28 mouse cellular contexts compared by ENCODE assay signal in the genomic region with DNA sequence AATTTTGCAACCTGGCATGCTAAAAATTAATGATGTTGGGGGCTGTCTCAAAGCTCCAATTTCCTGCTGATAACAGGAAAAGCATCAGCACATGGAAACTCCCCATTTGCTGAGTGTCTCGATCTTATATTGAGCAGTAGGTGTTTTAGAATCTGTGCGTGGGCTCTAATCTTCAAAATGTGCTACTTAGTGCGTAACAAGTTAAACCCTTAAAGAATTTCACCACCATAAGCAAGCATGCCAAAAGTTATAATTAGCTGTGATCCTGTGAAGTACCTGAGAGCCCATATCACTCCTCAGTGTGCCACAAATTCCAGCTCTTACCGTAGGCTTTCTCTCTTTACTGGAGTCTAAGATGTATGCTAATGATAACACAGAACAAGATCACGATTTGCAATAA.
DNase-seq lines count a peak whose midpoint lies in the region; ATAC-seq and TF ChIP-seq lines count a peak whose summit lies in the region.
"Had no signal": no experiment of that assay in that cellular context is flagged by ENCODE, and none has a peak within 500 bp of the region (broad histone marks: within the 10 kb centered on the region; RNA-seq: fewer than 3 reads in every experiment).

No protein-coding gene starts in this region.

- no peak overlapping the region for H3K27ac ChIP-seq in lung, postnatal 0 days (ENCODE audit: low read length)
- no peak overlapping the region for H3K27ac ChIP-seq in midbrain, embryonic 11.5 days (ENCODE audit: low read depth, low read length)
- no peak overlapping the region for H3K27ac ChIP-seq in midbrain, embryonic 10.5 days (replicated peaks)
- no peak overlapping the region for H3K27ac ChIP-seq in intestine, embryonic 16.5 days (ENCODE audit: low read length)
- H3K27ac ChIP-seq: embryonic facial prominence, embryonic 13.5 days; embryonic facial prominence, embryonic 15.5 days; forebrain, embryonic 13.5 days; forebrain, embryonic 15.5 days had no signal

- H3K9ac ChIP-seq in lung, postnatal 0 days (replicated peaks; ENCODE audit: low read depth): no peak overlapping the region
- no peak overlapping the region for H3K9ac ChIP-seq in midbrain, embryonic 11.5 days (ENCODE audit: low read length)
- no peak overlapping the region for H3K9ac ChIP-seq in intestine, embryonic 16.5 days (ENCODE audit: low read depth, low read length)
- H3K9ac ChIP-seq: embryonic facial prominence, embryonic 13.5 days; embryonic facial prominence, embryonic 15.5 days; forebrain, embryonic 13.5 days; forebrain, embryonic 15.5 days; forebrain, postnatal 0 days had no signal

- no peaks in the 10 kb centered on the region for H3K36me3 ChIP-seq in lung, postnatal 0 days (ENCODE audit: insufficient read depth, low read length)
- no peaks in the 10 kb centered on the region for H3K36me3 ChIP-seq in midbrain, embryonic 11.5 days (ENCODE audit: control insufficient read depth, insufficient read depth, low read length)
- no peaks in the 10 kb centered on the region for H3K36me3 ChIP-seq in midbrain, embryonic 10.5 days
- H3K36me3 ChIP-seq in intestine, embryonic 16.5 days (ENCODE audit: control insufficient read depth, insufficient read depth, low read length): no peaks in the 10 kb centered on the region
- H3K36me3 ChIP-seq: embryonic facial prominence, embryonic 13.5 days; embryonic facial prominence, embryonic 15.5 days; forebrain, embryonic 15.5 days; G1E had no signal

- no peaks in the 10 kb centered on the region for H3K27me3 ChIP-seq in lung, postnatal 0 days (replicated peaks; ENCODE audit: insufficient read depth, low read length)
- H3K27me3 ChIP-seq in midbrain, embryonic 11.5 days (ENCODE audit: control insufficient read depth, insufficient read depth, low read length): no peaks in the 10 kb centered on the region
- no peaks in the 10 kb centered on the region for H3K27me3 ChIP-seq in midbrain, embryonic 10.5 days (ENCODE audit: low read depth, poor library complexity, severe bottlenecking)
- H3K27me3 ChIP-seq in intestine, embryonic 16.5 days (replicated peaks; ENCODE audit: control insufficient read depth, insufficient read depth, low read length): no peaks in the 10 kb centered on the region
- H3K27me3 ChIP-seq: CH12.LX; embryonic facial prominence, embryonic 13.5 days; embryonic facial prominence, embryonic 15.5 days; forebrain, embryonic 13.5 days; forebrain, embryonic 15.5 days had no signal

- H3K9me3 ChIP-seq in lung, postnatal 0 days (ENCODE audit: low read length): no peaks in the 10 kb centered on the region
- H3K9me3 ChIP-seq in midbrain, embryonic 11.5 days (ENCODE audit: control insufficient read depth, low read length): no peaks in the 10 kb centered on the region
- H3K9me3 ChIP-seq in midbrain, embryonic 10.5 days (replicated peaks): no peaks in the 10 kb centered on the region
- H3K9me3 ChIP-seq in intestine, embryonic 16.5 days (ENCODE audit: control insufficient read depth, low read length): no peaks in the 10 kb centered on the region
- H3K9me3 ChIP-seq: embryonic facial prominence, embryonic 13.5 days; embryonic facial prominence, embryonic 15.5 days; forebrain, embryonic 13.5 days; forebrain, embryonic 15.5 days; G1E had no signal

- 51% methylated on average over 5 of the region's 5 CpGs for whole genome bisulfite sequencing in lung, postnatal 0 days
- WGBS in midbrain, embryonic 11.5 days: 88% methylated on average over 5 of the region's 5 CpGs
- 88% methylated on average over 5 of the region's 5 CpGs for WGBS in midbrain, embryonic 10.5 days
- WGBS in intestine, embryonic 16.5 days: 83% methylated on average over 5 of the region's 5 CpGs

- TF ChIP-seq EP300 in lung, postnatal 0 days (IDR thresholded peaks at IDR 0.05): no peak

- H3K4me1 ChIP-seq in lung, postnatal 0 days (ENCODE audit: insufficient read depth, low read depth, low read length): no peaks in the 10 kb centered on the region
- H3K4me1 ChIP-seq in midbrain, embryonic 11.5 days (ENCODE audit: control insufficient read depth, insufficient read depth, low read length): no peaks in the 10 kb centered on the region; the same call in 1 of the 2 replicates
- H3K4me1 ChIP-seq in midbrain, embryonic 10.5 days: peaks cover 6% of the 10 kb centered on the region
- no peaks in the 10 kb centered on the region for H3K4me1 ChIP-seq in intestine, embryonic 16.5 days (ENCODE audit: control insufficient read depth, insufficient read depth, low read length)
- H3K4me1 ChIP-seq: embryonic facial prominence, embryonic 15.5 days; forebrain, embryonic 13.5 days; forebrain, embryonic 15.5 days had no signal

- TF ChIP-seq CTCF in lung, postnatal 0 days (IDR thresholded peaks at IDR 0.05): no peak

- peak; percentile 23 for DNase-seq in lung, postnatal 0 days (ENCODE audit: low spot score)
- no peak for DNase-seq in lung, postnatal 10 days
- DNase-seq in midbrain, embryonic 11.5 days (ENCODE audit: low spot score, missing footprints): peak; percentile 76
- DNase-seq in midbrain, embryonic 10.5 days (ENCODE audit: low spot score): no peak
- peak; percentile 71 for DNase-seq in fat pad, adult 2 months (ENCODE audit: extremely low read depth, low read depth, low spot score)
- DNase-seq in right cerebral cortex, postnatal 4 days: no peak
- DNase-seq: adrenal gland, adult 8-10 months; adrenal gland, postnatal 14 days; adrenal gland, postnatal 36 days; cerebellum, adult 11 months; cerebellum, adult 18-20 months; cerebellum, adult 8-10 months; cerebellum, adult 9-11 months; cerebellum, postnatal 14 days; cerebellum, postnatal 36 days; embryo, embryonic 11 days; forebrain, postnatal 0 days had no signal

- no peak overlapping the region for H3K4me3 ChIP-seq in lung, postnatal 0 days (ENCODE audit: low read depth, low read length)
- no peak overlapping the region for H3K4me3 ChIP-seq in midbrain, embryonic 11.5 days (ENCODE audit: low read depth, low read length)
- H3K4me3 ChIP-seq in midbrain, embryonic 10.5 days: no peak overlapping the region
- no peak overlapping the region for H3K4me3 ChIP-seq in intestine, embryonic 16.5 days (ENCODE audit: low read length)
- H3K4me3 ChIP-seq: embryonic facial prominence, embryonic 13.5 days; embryonic facial prominence, embryonic 15.5 days; erythroblast, embryonic 14.5 days; forebrain, embryonic 13.5 days; forebrain, embryonic 15.5 days had no signal

- no peak for ATAC-seq in lung, postnatal 0 days
- no peak for ATAC-seq in midbrain, embryonic 11.5 days (ENCODE audit: low FRiP score)
- no peak for ATAC-seq in intestine, embryonic 16.5 days
- ATAC-seq: activated CD4-positive, CD25-positive, alpha-beta regulatory T cell, adult 4 months; CD4-positive, CD25-positive, alpha-beta regulatory T cell, adult 4 months; forebrain, embryonic 13.5 days; forebrain, embryonic 15.5 days; forebrain, postnatal 0 days; Patski had no signal

- no peak overlapping the region for H3K4me2 ChIP-seq in lung, postnatal 0 days (replicated peaks; ENCODE audit: low read depth, low read length)
- H3K4me2 ChIP-seq in midbrain, embryonic 11.5 days: no peak overlapping the region
- no peak overlapping the region for H3K4me2 ChIP-seq in intestine, embryonic 16.5 days (ENCODE audit: low read depth, low read length)
- H3K4me2 ChIP-seq: embryonic facial prominence, embryonic 13.5 days; embryonic facial prominence, embryonic 15.5 days; forebrain, embryonic 13.5 days; forebrain, embryonic 15.5 days had no signal

Comparison
In these comparisons a context has a peak if more than half of its experiments do, and no peak if none do; other contexts are left out.
1. DNase-seq: peak in lung, postnatal 0 days (single experiment), midbrain, embryonic 11.5 days (single experiment) and fat pad, adult 2 months (single experiment); none in lung, postnatal 10 days (single experiment), midbrain, embryonic 10.5 days (single experiment) and right cerebral cortex, postnatal 4 days (single experiment).